Mouse (Mus musculus) intestine, postnatal 0 days (tissue): Measurements from ENCODE around the gene Ap2s1. TPM values are rescaled to one million over a fixed set of nuclear protein-coding genes. Genes with fewer than 3 reads are reported as not detected.

ENCODE experiments used
- ATAC-seq: fragments of 200-750 bp; cut with Nextera tagmentation; 2 replicates; pipeline ENCODE4 v1.8.0; 2017; ENCODE audit warnings: mild to moderate bottlenecking, moderate TSS enrichment, moderate library complexity
- H3K27ac ChIP-seq: fragments of 300-500 bp; sonication (generic); 2 replicates; pipeline ENCODE4 v1.5.1; 2014; ENCODE audit warnings: mild to moderate bottlenecking, low read depth, low read length, moderate library complexity
- H3K27me3 ChIP-seq: fragments of 300-500 bp; sonication (generic); replicated peaks from 2 replicates; pipeline ENCODE4 v1.6.1; 2014; ENCODE audit warnings: low read length, mixed read lengths; ENCODE audit not compliant: control insufficient read depth, insufficient read depth
- H3K36me3 ChIP-seq: fragments of 300-500 bp; sonication (generic); 2 replicates; pipeline ENCODE4 v1.6.1; 2014; ENCODE audit warnings: mild to moderate bottlenecking, moderate library complexity; ENCODE audit not compliant: control insufficient read depth, insufficient read depth
- H3K4me1 ChIP-seq: fragments of 300-500 bp; sonication (generic); replicated peaks from 2 replicates; pipeline ENCODE4 v1.6.1; 2014; ENCODE audit warnings: antibody characterized with exemption, low read length, mixed read lengths; ENCODE audit not compliant: control insufficient read depth, insufficient read depth
- H3K4me2 ChIP-seq: fragments of 300-500 bp; sonication (generic); replicated peaks from 2 replicates; pipeline ENCODE4 v1.6.1; 2014; ENCODE audit warnings: low read depth, mild to moderate bottlenecking, moderate library complexity
- H3K4me3 ChIP-seq: fragments of 300-500 bp; sonication (generic); 2 replicates; pipeline ENCODE4 v1.5.1; 2014; ENCODE audit warnings: low read depth, low read length
- H3K9ac ChIP-seq: fragments of 300-500 bp; sonication (generic); 2 replicates; pipeline ENCODE4 v1.6.1; 2014; ENCODE audit warnings: mild to moderate bottlenecking, low read depth, low read length
- H3K9me3 ChIP-seq: fragments of 300-500 bp; sonication (generic); 2 replicates; pipeline ENCODE4 v1.6.1; 2016; ENCODE audit warnings: mixed run types; ENCODE audit not compliant: control insufficient read depth
- CTCF ChIP-seq: sonication (generic); IDR thresholded peaks from 2 replicates; pipeline ENCODE4 v1.5.1; 2016; ENCODE audit warnings: low read depth, mild to moderate bottlenecking, control low read depth, antibody characterized with exemption, moderate library complexity
- WGBS: fragments of 180-500 bp; shearing (Covaris S2); extraction: QIAGEN DNeasy Blood & Tissue Kit; methylation state at CpG from one replicate; pipeline ENCODE4 v1.1.7; 2014; 5-methylcytosine and 5-hydroxymethylcytosine counted together
- polyA plus RNA-seq: library from polyadenylated mRNA; unstranded; fragments of >200 nt; fragmentation: Nextera tagmentation; extraction: Ambion mirVana; gene quantifications from 2 replicates; pipeline ENCODE4 v1.2.1, GENCODE M21; 2015

Gene Ap2s1
- polyA plus RNA-seq, 1 experiment from 2014 or later = 316 TPM

DNA sequence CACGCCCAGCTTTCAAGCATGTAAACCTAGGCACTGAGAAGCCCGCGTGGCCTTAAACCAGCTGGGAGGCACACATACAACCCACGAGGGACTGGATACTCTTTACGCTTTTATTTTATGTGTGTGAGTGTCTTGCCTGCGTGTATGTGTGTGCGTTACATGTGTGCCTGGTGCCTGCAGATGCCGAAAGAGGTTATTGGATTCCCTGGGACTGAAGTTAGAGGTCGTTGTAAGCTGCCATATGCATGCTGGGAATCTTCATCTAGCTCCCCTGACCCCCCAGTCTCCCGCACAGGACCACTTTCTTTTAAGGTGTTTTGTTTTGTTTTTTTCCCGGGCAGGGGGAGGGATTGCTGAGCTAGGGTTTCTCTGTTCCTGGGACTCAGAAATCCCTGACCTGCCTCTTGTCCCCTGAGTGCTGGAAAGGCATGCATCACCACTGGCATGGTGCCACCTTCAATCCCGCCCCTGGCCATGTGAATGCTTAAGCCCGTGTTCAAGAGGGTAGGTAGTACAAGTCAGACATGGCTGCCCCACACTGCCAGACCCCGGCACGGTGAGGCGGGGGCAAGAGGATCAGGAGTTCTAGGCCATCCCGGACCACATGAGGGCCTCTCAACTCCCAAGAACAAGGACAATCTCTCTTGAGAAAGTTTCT lies 45.7 kb downstream of the Ap2s1 start:
- Histone ChIP-seq H3K36me3 (peaks cover 6% of the 10 kb centered on the region; the same call in 1 of the 2 replicates), H3K27me3 (no peaks in the 10 kb centered on the region), H3K27ac (no peak overlapping the region), H3K4me3 (peak overlapping the region; percentile 65), H3K9me3 (no peaks in the 10 kb centered on the region), H3K4me2 (peak overlapping the region; percentile 100), H3K9ac (no peak overlapping the region), H3K4me1 (peaks cover 8% of the 10 kb centered on the region)
- TF ChIP-seq CTCF = no peak
- WGBS = 41% methylated on average over 17 of the region's 17 CpGs
- ATAC-seq = no peak

DNA sequence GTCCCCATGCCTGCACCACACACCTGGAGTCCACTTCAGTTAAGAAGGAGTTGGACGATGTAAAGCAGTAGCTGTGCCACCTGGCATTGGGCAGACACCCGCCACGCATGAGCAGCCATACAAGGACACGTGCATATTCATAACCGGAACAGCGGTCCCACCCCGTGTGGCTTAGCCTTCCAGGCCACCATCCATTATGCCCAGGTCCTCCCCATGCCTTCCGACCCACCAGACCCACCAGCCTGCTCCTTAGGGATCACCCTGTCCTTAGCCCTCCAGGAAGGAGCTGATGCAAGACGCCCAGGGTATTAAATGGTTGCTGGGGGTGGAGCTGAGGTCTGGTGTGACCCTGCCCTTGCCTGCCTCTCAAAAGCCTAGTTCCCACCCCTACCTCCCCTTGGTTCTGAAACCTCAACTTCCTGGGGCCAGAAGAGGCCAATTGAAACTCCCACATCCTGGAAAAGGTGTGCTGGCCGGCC lies 46.3 kb downstream of the Ap2s1 start:
- peak overlapping the region; percentile 100 for H3K4me2 ChIP-seq
- no peak for ATAC-seq
- H3K4me3 ChIP-seq = 0 out of 2 replicates have a peak overlapping the region, but pooled peaks have one; percentile 65
- H3K9ac ChIP-seq = no peak overlapping the region
- no peak overlapping the region for H3K27ac ChIP-seq
- H3K4me1 ChIP-seq = peaks cover 8% of the 10 kb centered on the region
- no peaks in the 10 kb centered on the region for H3K9me3 ChIP-seq
- H3K36me3 ChIP-seq = peaks cover 9% of the 10 kb centered on the region; the same call in 1 of the 2 replicates
- TF ChIP-seq CTCF = no peak
- WGBS = 55% methylated on average over 10 of the region's 10 CpGs
- no peaks in the 10 kb centered on the region for H3K27me3 ChIP-seq

GRCm38 (mm10) chr7:16785541-16786083 lies 47.4 kb downstream of the Ap2s1 start:
- no peak for TF ChIP-seq CTCF
- Histone ChIP-seq H3K4me2 (no peak overlapping the region), H3K4me3 (no peak overlapping the region), H3K27me3 (no peaks in the 10 kb centered on the region), H3K36me3 (peaks cover 16% of the 10 kb centered on the region; the same call in 1 of the 2 replicates), H3K9me3 (no peaks in the 10 kb centered on the region), H3K9ac (no peak overlapping the region), H3K27ac (no peak overlapping the region), H3K4me1 (peaks cover 8% of the 10 kb centered on the region)
- ATAC-seq = no peak
- 72% methylated on average over 8 of the region's 8 CpGs for WGBS

DNA sequence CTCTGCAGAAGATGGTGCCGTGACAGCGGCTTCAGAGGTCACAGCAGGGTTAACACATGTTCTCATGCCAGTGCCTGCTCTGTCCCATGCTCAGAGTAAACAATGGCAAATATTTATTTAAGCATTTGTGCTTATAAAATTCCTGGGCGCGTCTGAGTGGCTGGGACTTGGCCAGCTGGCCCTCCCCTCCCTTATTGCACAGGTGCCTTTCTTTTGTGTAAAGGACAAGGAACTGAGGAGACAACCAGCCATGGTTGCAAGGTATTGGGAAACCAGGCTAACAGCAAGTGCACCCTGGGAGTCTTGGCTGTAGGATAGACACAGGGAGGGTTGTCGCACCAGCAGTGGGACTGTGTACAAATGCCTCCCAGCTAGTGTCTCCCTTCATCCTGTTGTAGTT lies 54.1 kb downstream of the Ap2s1 start:
- WGBS = 23% methylated on average over 5 of the region's 5 CpGs
- H3K4me3 ChIP-seq = no peak overlapping the region
- peak; percentile 75 for ATAC-seq
- H3K9me3 ChIP-seq = no peaks in the 10 kb centered on the region
- no peaks in the 10 kb centered on the region; the same call in 1 of the 2 replicates for H3K4me1 ChIP-seq
- no peaks in the 10 kb centered on the region for H3K27me3 ChIP-seq
- no peak overlapping the region for H3K9ac ChIP-seq
- H3K4me2 ChIP-seq = no peak overlapping the region
- no peak for TF ChIP-seq CTCF
- peak overlapping the region; percentile 50 for H3K27ac ChIP-seq
- peaks cover 33% of the 10 kb centered on the region; the same call in 1 of the 2 replicates for H3K36me3 ChIP-seq

DNA sequence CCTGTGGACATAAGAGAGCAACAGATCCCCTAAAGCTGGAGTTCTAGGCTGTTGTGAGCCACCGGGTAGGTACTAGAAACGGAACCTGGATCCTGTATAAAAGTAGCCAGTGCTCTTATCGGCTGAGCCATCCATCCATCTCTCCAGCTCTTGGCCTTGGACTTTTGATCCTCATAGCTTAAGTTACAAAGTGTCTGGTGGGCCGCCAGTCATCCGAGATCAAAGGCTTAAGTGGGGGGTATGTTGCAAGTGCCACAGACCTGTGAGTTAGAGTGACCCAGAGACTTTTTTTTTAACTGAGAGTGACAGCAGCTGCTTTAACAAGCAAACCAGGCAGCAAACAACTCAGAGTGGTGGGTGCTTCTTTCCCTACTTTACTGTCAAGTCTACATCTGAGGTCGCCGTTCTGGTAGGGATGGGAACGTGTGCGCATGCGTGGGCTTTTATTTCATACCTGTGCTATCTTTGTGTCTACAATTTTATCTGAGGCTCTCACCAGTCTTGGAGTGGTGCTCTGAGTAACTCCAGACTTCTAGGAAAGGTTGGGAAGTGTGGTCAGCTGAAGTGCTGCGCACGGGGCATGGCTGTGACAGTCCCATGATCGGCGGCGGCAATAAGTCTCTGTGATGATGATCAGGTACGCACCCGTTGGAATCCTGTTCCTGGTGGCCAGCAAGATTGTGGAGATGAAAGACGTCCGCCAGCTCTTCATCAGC lies 55.0 kb downstream of the Ap2s1 start:
- no peaks in the 10 kb centered on the region for H3K9me3 ChIP-seq
- no peak overlapping the region; the same call in 1 of the 2 replicates for H3K27ac ChIP-seq
- ATAC-seq = peak; percentile 12; the same call in 1 of the 2 replicates
- H3K27me3 ChIP-seq = no peaks in the 10 kb centered on the region
- 0 out of 2 replicates have a peak overlapping the region, but pooled peaks have one; percentile 27 for H3K4me2 ChIP-seq
- no peak overlapping the region for H3K4me3 ChIP-seq
- no peak for TF ChIP-seq CTCF
- H3K4me1 ChIP-seq = no peaks in the 10 kb centered on the region; the same call in 1 of the 2 replicates
- no peak overlapping the region for H3K9ac ChIP-seq
- peaks cover 42% of the 10 kb centered on the region for H3K36me3 ChIP-seq
- 67% methylated on average over 19 of the region's 19 CpGs for WGBS

- Histone ChIP-seq H3K9me3 (no peaks in the 10 kb centered on the region), H3K4me1 (no peaks in the 10 kb centered on the region; the same call in 1 of the 2 replicates), H3K9ac (no peak overlapping the region), H3K36me3 (peaks cover 40% of the 10 kb centered on the region), H3K27me3 (no peaks in the 10 kb centered on the region), H3K4me2 (no peak overlapping the region), H3K27ac (no peak overlapping the region), H3K4me3 (no peak overlapping the region)
- ATAC-seq = no peak
- no peak for TF ChIP-seq CTCF
- WGBS = 90% methylated on average over 5 of the region's 5 CpGs
Observed at GRCm38 (mm10) chr7:16794886-16795285, 56.7 kb downstream of the Ap2s1 start.

Other genes with a start within 250 kb of the Ap2s1 start
- gene Arhgap35, start 123.4 kb upstream of the Ap2s1 start, polyA plus RNA-seq = 3.3 and 3.4 TPM in 2 replicates
- not detected in 2 replicates for gene Ceacam15, start 62.7 kb upstream of the Ap2s1 start, polyA plus RNA-seq
- gene Ceacam9, start 16.5 kb upstream of the Ap2s1 start, polyA plus RNA-seq = not detected in 2 replicates
- 19.8 and 22.8 TPM in 2 replicates for gene Slc1a5, start 42.9 kb downstream of the Ap2s1 start, polyA plus RNA-seq
- 33.7 and 35.8 TPM in 2 replicates for gene Strn4, start 77.5 kb downstream of the Ap2s1 start, polyA plus RNA-seq
- 12.3 and 12.7 TPM in 2 replicates for gene Fkrp, start 78.3 kb downstream of the Ap2s1 start, polyA plus RNA-seq
- gene Prkd2, start 104.5 kb downstream of the Ap2s1 start, polyA plus RNA-seq = 9.2 and 11.2 TPM in 2 replicates
- 3.4 and 3.7 TPM in 2 replicates for gene Dact3, start 136.9 kb downstream of the Ap2s1 start, polyA plus RNA-seq
- 4.7 and 5.3 TPM in 2 replicates for gene Gng8, start 153.4 kb downstream of the Ap2s1 start, polyA plus RNA-seq
- gene Ptgir, start 168.1 kb downstream of the Ap2s1 start, polyA plus RNA-seq = 1.7 and 1.8 TPM in 2 replicates
- 236 and 241 TPM in 2 replicates for gene Calm3, start 185.7 kb downstream of the Ap2s1 start, polyA plus RNA-seq
- 3.3 and 3.6 TPM in 2 replicates for gene Pnmal2, start 206.3 kb downstream of the Ap2s1 start, polyA plus RNA-seq
- 2.0 and 2.2 TPM in 2 replicates for gene Pnmal1, start 221.3 kb downstream of the Ap2s1 start, polyA plus RNA-seq
- gene Gm42372, start 244.7 kb downstream of the Ap2s1 start, polyA plus RNA-seq = 0.09 and 0.10 TPM in 2 replicates